Mouse (Mus musculus) MN1 (cell line): ENCODE measurements at regions not wholly inside any gene's neighbourhood (a gene's known extent, or its start where the extent isn't known, plus 50 kb on each side); places are given as distances from the start of the nearest gene placed in this dataset.

Experiments used
- DNase-seq: peaks from one replicate; pipeline ENCODE4 v3.0.0-alpha.2; 2016; ENCODE audit warnings: low spot score

DNA sequence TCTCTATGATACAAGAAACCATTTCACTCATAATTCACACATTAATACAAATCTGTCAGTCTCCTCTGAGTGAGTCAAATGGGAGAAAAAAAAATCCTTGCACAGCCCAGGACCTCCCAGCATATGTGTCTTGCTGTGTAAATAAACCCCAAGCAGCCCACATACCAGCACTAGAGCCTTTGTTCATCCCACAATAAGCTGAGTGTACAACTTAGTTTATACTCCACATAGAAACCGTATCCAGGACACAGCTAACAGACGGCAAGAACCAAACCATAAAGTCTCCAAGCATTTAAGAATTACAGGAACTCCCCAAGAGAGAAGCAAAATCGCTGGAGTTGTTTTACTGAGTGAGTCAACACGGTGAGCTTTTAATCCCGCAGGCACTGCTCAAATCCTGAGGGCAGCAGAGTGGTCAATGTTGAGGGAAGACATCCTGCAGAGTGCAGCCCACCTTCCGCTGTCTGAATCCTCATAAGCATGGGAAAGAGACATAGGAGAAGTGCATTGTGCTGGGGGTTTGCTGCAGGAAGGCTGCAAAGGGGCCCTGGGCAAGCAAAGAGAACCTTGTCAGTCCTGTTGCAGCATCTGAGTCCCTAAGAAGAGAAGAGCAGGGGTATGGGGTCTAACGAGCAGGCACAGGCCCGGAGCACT, 436.4 kb downstream of the Tns3 start:
- DNase-seq: no peak

DNA sequence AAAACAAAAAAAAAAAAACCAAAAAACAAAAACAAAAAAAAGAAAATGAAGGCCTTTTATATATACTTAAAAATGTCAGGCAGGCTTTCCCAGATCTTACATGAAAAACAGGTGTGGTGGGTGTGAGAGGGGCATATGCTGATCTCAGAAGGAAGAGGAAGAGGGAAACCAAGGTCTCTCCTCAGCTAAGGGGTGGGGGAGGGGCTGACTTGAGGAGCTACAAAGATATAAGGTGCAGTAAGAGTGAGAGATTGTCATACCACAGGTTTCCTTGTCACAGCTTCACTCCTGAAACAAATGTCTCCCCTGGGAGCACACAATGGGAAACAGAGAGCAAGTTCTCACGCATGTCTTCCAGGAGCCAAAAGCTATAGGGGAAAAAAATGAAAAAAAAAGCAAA, 440.0 kb downstream of the Tns3 start:
- DNase-seq: no peak

DNA sequence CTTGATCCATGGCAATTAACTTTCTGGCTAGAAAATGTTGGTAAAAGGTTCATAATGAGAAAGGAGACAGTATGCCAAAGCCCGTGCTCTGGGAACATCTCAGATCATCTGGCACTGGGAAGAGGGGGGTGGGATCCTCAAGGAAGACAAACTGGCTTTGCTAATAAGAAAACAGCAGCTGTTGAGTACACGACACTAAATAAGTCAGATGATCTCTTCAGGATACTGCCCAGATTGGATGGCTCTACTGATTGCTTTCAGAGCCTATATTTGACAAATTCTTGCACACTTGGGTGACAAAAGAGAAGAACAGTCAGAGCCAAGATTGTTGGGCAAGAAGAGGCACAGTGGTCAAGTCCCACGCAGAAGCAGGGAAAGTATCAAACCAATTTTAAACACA, 443.7 kb downstream of the Tns3 start:
- DNase-seq: no peak

DNA sequence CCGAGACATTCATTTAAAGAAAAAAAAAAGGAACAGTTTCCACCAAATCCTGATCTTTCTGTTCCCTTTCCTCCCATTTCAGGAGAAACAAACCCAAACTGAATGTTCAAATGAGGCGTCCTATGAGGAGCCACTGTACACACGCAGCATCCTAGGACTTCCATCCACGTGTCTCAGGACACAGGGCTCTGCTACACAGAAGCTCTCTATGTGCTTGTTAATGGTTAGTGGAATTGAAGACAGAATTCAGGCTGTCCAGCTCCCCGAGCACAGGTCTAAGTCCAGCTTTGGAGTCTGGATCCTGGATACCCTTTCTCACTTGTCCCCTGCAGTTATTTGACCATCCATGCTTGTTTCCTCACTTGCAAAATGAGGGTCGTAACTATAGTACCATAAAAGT, 444.4 kb downstream of the Tns3 start:
- no peak for DNase-seq

DNA sequence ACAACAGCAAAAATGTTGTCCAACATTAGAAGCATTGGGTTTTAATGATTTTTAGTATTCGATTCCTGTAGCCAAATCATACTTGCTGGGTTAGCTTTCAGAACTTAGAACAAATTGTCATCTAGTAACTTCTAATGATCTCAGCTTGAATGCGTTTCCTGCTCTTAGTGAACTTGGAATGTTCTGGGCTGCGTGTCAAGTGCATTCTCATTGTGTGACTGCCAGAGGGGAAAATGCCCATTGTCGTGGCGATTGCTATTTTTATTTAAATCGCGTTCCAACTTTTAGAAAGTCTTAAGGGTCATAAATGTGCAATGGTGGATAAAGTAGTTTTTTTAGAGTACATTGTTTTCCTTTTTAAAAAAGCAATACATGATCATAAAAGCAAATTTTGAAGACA, 448.7 kb downstream of the Tns3 start:
- no peak for DNase-seq

DNA sequence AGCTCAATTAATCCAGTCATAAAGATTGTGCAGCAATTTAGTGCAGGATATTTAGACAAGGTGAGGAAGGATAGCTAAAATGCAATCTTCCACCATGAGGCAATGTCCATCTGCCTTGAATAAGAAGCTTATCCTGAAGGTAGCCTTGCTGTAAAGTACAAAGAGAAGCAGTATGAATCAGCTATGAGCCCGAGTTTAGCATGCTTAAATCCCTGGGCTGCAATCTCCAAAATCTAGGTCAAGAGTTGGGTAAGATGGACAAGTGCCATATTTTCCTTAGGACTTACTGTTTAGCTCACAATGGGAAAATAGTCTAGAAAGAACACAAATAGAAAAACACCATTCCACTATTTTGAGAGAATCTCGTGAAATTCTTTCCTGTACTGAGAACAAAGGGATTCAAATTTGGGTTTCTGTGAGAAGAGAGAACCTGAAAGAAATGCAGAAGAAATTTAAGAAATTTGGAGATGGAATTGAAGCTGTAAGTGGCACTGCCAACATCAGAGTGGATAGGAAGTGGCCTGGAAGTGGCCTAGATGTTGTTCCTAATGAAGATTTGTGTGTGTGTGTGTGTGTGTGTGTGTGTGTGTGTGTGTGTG, 449.9 kb downstream of the Tns3 start:
- no peak for DNase-seq

DNA sequence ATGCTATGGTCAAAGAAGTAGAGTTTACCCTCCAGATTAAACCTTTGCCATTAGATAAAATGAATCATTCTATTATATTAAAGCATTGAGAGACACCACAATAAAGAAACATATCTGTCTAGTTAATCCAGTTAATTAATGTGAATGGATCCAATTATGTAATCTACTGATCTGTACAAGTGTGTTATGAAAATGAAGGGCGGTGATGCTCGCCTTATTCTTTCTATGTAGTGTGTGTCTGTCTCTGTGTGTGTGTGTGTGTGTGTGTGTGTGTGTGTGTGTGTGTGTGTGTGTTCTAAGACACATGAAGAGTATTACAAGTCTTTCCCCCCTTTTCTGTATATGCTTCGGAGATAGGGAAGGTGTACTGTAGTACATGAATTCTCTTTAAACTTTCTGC, 451.2 kb downstream of the Tns3 start:
- no peak for DNase-seq

DNA sequence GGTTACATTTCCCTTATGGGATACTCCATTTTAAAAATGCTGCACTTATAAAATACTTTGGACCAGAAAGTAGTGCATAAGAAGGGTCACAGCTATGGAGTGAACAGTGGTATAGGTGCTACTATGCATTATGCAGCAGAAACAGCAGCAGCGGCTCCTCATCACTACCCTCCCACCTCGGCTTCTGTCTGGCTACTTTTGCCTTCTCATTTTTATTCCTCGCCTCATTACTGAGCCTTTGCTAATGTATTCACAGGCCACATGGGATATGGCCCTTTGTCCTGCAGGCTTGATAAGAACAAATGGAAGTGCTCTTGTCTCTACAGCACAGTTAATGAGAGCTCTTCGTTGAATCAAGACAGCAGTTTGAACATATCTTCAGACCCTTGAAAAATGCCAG, 451.6 kb downstream of the Tns3 start:
- DNase-seq: no peak

DNA sequence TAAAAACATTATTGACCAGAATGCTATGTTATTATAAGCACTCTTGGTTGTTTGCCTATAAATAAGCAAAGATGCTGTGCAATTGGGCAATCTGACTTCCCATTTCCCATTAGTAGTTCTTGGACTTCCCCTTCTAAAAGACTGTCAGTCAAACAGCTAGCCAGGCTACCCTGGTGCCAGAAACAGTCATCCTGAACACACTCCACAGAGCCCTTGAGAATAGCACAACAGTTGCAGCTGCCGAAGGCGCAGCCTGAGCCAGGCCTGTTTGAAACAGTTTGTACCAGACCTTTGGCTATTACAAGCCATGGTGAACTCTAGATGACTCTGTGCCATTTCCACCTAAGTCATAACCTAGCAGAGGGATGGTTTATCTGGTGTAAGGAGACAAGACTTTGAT, 455.3 kb downstream of the Tns3 start:
- no peak for DNase-seq

DNA sequence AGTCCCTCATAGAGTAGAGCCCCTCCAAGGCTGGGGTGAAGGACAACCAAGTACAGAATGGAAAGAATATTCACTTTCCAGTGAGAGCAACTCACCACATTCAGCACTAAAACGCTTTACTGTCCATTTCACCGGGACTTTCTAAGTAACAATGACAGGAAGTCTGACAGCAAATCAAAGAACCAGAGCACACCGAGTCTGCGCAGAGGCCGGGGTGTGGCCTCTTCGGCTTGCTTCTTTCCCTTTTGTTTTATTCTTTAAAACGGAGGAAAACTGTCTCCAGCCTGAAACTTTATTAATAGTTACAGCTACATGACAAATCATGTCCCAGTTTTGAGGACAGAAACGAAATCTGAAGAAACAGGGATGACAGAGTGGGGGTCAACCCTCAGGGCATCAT, 465.0 kb downstream of the Tns3 start:
- no peak for DNase-seq
